Mouse (Mus musculus) lung, adult 2 months (tissue): ENCODE results near the gene Fggy.

ENCODE experiments used
- CTCF ChIP-seq: fragments of 200-500 bp; IDR thresholded peaks from 2 replicates; pipeline ENCODE4 v1.5.1; 2011; ENCODE audit warnings: mild to moderate bottlenecking, low read length, control low read depth; ENCODE audit not compliant: insufficient read depth
- POLR2A ChIP-seq: fragments of 200-500 bp; IDR thresholded peaks from 2 replicates; pipeline ENCODE4 v1.6.1; 2011; ENCODE audit warnings: low read depth, mild to moderate bottlenecking, control low read depth, low read length, borderline replicate concordance; ENCODE audit errors: extremely low read depth

DNA sequence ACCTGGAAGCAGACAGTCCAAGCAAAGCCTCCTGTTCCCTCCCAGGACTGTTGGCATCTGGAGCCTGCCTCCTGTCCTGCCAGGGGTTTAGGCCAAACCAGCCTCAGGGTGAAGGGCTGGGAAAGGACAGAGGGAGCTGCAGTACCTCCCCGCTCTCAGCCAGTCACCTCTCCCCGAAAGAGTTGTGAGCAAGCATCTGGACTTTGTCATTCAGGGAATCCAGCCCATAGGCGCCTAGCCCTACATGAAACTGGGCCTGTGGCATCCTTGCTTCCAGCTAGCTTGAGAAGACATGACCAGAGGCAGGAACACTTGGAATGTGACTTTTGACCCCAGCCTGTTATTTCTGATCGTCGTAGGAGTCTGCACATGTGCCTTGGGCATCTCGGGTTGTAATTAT is 237.3 kb downstream of the Fggy start:
- TF ChIP-seq CTCF: no peak
- no peak for TF ChIP-seq POLR2A
